Mouse (Mus musculus) embryonic facial prominence, embryonic 12.5 days (tissue): ENCODE measurements around the gene Hcrtr1. TPM values are rescaled to one million over a fixed set of nuclear protein-coding genes. Genes with fewer than 3 reads are reported as not detected.

Experiments used
- ATAC-seq: fragments of 200-750 bp; cut with Nextera tagmentation; 2 replicates; pipeline ENCODE4 v1.8.0; 2017; ENCODE audit not compliant: insufficient number of reproducible peaks, insufficient read depth, low FRiP score, low TSS enrichment
- H3K27ac ChIP-seq: fragments of 300-500 bp; sonication (generic); 2 replicates; pipeline ENCODE4 v1.5.1; 2016; ENCODE audit warnings: mild to moderate bottlenecking
- H3K27me3 ChIP-seq: fragments of 300-500 bp; sonication (generic); 2 replicates; pipeline ENCODE4 v1.6.1; 2016; ENCODE audit warnings: mild to moderate bottlenecking, moderate library complexity
- H3K36me3 ChIP-seq: fragments of 300-500 bp; sonication (generic); 2 replicates; pipeline ENCODE4 v1.6.1; 2016; ENCODE audit warnings: mild to moderate bottlenecking
- H3K4me1 ChIP-seq: fragments of 300-500 bp; sonication (generic); 2 replicates; pipeline ENCODE4 v1.6.1; 2016
- H3K4me2 ChIP-seq: fragments of 300-500 bp; sonication (generic); replicated peaks from 2 replicates; pipeline ENCODE4 v1.6.1; 2016; ENCODE audit warnings: mild to moderate bottlenecking, moderate library complexity
- H3K4me3 ChIP-seq: fragments of 300-500 bp; sonication (generic); 2 replicates; pipeline ENCODE4 v1.5.1; 2016; ENCODE audit warnings: mild to moderate bottlenecking
- H3K9ac ChIP-seq: fragments of 300-500 bp; sonication (generic); 2 replicates; pipeline ENCODE4 v1.6.1; 2016; ENCODE audit warnings: mild to moderate bottlenecking, moderate library complexity
- H3K9me3 ChIP-seq: fragments of 300-500 bp; sonication (generic); 2 replicates; pipeline ENCODE4 v1.6.1; 2016; ENCODE audit warnings: mild to moderate bottlenecking, moderate library complexity
- WGBS: fragments of 180-500 bp; shearing (Covaris S2); methylation state at CpG from one replicate; pipeline ENCODE4 v1.1.7; 2016; 5-methylcytosine and 5-hydroxymethylcytosine counted together
- polyA plus RNA-seq: library from polyadenylated mRNA; unstranded; fragments of >200 nt; fragmentation: Nextera tagmentation; extraction: Ambion mirVana; gene quantifications from 2 replicates; pipeline ENCODE4 v1.2.1, GENCODE M21; 2016

Hcrtr1 gene
- polyA plus RNA-seq, 1 experiment from 2014 or later = 0.32 TPM

DNA sequence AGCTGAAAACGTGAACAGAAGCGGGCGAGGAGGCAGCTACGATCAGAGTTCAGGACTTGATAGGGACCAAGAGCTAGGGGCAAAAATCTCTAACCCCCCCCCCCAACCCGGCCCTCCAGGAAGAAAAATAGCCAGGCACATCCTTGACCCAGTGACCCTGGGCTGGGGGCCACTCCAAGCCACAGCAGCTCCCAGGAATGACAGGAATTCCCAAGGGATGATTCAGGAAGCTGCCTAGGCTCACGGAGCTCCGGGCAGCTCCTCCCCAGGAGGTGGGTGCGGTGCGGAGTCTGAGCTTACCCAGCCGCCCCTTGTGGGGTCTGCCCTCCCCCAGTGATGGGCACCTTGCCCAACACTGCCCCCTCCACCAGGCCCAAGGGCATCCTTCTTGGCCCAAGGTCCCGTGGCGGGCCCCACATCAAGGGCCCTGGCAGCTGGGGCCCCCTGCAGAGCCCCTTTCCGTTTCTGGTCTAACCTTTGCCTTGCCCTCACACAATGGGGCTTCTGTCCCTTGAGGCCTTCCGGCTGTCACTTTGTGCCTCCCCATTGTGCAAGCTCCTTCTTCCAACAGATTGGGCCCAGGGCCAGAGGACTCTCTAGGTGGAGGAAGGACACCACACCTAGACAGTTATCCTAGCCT is 36.0 kb upstream of the Hcrtr1 start, which contains the start of gene Tinagl1:
Tinagl1 (minus strand) TSS at position 51 of the 640 bp plus-strand sequence.
- Histone ChIP-seq H3K4me1 (peaks cover 36% of the 10 kb centered on the region), H3K4me3 (peak within 1 kb of the TSS; percentile 22), H3K9me3 (no peaks in the 10 kb centered on the region), H3K27ac (no peak within 1 kb of the TSS), H3K4me2 (peak within 1 kb of the TSS; percentile 49), H3K27me3 (peaks cover 31% of the 10 kb centered on the region), H3K36me3 (no peaks in the 10 kb centered on the region), H3K9ac (peak within 1 kb of the TSS; percentile 3; the same call in 1 of the 2 replicates)
- no peak for ATAC-seq
- 5% methylated on average over 14 of the region's 14 CpGs for WGBS

DNA sequence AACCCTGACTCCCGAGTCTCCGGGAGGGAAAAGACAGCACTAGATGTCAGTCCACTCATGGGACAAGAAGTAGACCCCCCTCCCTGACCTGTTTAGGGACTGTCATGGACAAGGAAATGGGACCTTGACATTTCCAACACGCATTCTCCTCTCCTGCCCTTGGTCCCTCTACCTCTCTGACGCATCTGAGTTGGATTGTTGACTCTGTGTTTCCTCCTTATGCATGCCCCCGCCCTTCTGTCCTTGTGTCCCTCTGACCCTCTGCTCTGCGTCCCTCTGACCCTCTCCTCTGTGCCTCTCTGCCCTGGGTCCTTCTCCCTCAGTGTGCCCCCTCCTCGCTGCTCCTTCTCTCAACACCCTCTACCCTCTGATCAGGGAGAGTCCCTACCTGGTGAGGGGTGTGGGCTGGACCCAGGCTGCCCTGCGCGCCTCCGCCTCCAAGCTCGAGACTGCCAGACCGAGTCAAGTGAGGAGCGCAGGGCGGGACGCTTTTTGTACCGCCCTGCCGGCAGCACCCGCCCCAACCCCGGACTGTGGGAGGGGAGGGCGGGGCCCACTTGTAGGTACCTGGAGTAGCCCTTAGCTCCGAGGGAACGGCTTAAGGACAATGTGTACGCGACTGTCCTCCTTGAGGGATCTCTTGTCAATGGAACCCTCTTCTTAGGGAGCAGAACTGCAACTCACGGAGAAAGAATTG is 35.3 kb upstream of the Hcrtr1 start:
- ATAC-seq = peak; percentile 44; the same call in 1 of the 2 replicates
- Histone ChIP-seq H3K4me3 (peak overlapping the region; percentile 22), H3K9me3 (no peaks in the 10 kb centered on the region), H3K9ac (peak overlapping the region; percentile 3; the same call in 1 of the 2 replicates), H3K27ac (no peak overlapping the region), H3K36me3 (no peaks in the 10 kb centered on the region), H3K27me3 (peaks cover 31% of the 10 kb centered on the region), H3K4me2 (peak overlapping the region; percentile 49), H3K4me1 (peaks cover 36% of the 10 kb centered on the region)
- 2% methylated on average over 25 of the region's 25 CpGs for WGBS

DNA sequence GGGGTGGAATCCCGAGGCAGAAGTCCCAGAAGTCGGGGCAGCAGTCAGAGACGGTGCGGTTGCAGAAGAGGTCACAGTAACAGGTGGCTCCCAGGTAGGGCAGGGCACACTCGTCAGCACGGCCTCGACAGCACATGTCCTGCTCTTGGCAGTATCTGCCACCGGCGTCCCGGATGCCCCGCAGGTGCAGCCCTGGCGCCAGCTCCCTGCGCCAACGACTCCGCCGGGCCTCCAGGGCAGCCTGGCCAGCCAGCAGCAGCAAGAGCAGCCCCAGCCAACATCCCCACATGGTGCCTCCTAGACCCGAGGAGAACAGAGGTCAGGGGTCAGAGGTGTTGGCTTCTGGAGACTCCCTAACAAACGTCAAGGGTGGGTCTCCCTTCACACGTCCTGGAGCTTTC is 34.8 kb upstream of the Hcrtr1 start:
- no peaks in the 10 kb centered on the region for H3K36me3 ChIP-seq
- WGBS = 33% methylated on average over 19 of the region's 19 CpGs
- H3K4me2 ChIP-seq = peak overlapping the region; percentile 49
- H3K4me1 ChIP-seq = peaks cover 36% of the 10 kb centered on the region
- no peaks in the 10 kb centered on the region for H3K9me3 ChIP-seq
- H3K9ac ChIP-seq = no peak overlapping the region
- no peak overlapping the region for H3K4me3 ChIP-seq
- peaks cover 31% of the 10 kb centered on the region for H3K27me3 ChIP-seq
- no peak for ATAC-seq
- H3K27ac ChIP-seq = no peak overlapping the region

DNA sequence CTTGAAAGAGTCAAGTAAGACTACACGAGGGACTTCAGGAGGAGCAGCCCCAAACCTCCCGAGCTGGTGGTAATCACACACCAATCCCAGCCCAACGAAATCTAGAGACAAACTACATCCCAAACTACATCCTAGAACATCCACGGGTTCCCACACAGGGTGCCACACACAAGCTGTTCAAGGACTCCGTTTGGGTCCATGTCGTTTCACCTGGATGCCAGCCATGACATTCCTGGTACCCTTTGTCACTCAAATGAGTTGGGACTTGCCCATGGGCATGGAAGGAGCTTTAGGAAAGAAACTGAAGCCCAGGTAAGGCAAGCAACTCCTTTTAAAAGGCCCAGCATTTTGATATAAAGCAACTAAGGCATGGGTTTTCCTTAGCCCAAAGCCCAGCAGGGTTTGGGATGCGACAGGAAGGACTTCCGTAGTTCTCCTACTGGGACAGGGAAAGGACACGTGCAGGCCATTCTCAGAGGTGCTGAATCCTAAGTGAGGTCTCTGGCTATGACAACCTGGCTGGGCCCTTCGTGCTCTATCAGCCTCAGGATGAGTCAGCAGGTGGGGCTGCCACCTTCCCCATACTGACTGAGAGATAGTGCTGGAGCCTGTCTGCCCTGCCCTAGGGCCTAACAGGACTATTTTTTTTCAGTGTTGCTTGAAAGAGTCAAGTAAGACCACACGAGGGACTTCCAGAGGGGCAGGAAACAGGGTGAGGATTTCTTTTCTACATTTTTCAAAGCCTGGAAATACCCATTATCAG is 34.1 kb upstream of the Hcrtr1 start:
- WGBS = 65% methylated on average over 11 of the region's 11 CpGs
- no peaks in the 10 kb centered on the region for H3K9me3 ChIP-seq
- H3K27ac ChIP-seq = no peak overlapping the region
- peak overlapping the region; percentile 49; the same call in 1 of the 2 replicates for H3K4me2 ChIP-seq
- peaks cover 42% of the 10 kb centered on the region for H3K4me1 ChIP-seq
- no peaks in the 10 kb centered on the region for H3K36me3 ChIP-seq
- no peak overlapping the region for H3K9ac ChIP-seq
- ATAC-seq = no peak
- H3K4me3 ChIP-seq = no peak overlapping the region
- peaks cover 31% of the 10 kb centered on the region for H3K27me3 ChIP-seq

DNA sequence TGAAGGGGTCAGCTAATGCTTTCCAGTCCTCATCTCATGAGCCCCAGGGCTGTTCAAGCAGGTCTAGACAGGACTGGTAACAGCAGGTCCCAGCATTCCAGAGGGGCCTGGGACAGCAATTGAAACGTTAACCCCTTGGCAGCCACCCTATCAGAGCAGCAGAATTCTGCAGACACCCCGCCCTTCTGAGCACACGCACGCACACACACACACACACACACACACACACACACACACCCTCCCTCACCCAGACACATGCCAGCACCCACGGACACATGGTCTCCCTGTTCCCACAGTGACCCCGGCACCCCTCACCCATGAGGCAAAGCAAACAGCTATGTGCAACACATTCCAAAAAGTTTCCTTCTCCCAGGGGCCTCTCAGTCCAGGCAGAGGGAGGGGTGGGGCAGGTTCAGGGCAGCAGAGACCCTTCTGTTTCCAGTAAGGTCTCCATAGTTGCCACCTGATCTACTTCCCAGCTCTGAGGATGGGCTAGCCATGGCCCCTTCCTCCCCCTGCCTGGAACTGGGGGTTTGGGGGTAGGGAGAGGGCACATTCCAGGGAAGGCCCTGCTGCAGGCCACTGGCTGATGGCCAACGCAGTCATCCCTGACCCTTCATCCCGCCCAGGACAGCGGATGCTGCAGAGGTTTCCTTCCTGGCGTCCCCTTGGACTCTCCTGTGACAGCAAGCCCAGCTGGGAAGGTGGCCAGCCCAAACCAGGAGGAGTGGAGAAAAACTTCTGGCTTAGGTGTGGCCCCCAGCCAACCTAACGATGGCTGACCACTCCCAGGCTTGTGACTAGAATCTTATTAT is 33.0 kb upstream of the Hcrtr1 start:
- Histone ChIP-seq H3K27me3 (peaks cover 31% of the 10 kb centered on the region), H3K4me1 (peaks cover 50% of the 10 kb centered on the region), H3K36me3 (no peaks in the 10 kb centered on the region), H3K9ac (no peak overlapping the region), H3K4me3 (no peak overlapping the region), H3K27ac (0 out of 2 replicates have a peak overlapping the region, but pooled peaks have one; percentile 12), H3K4me2 (0 out of 2 replicates have a peak overlapping the region, but pooled peaks have one; percentile 2), H3K9me3 (no peaks in the 10 kb centered on the region)
- WGBS = 46% methylated on average over 11 of the region's 11 CpGs
- no peak for ATAC-seq

DNA sequence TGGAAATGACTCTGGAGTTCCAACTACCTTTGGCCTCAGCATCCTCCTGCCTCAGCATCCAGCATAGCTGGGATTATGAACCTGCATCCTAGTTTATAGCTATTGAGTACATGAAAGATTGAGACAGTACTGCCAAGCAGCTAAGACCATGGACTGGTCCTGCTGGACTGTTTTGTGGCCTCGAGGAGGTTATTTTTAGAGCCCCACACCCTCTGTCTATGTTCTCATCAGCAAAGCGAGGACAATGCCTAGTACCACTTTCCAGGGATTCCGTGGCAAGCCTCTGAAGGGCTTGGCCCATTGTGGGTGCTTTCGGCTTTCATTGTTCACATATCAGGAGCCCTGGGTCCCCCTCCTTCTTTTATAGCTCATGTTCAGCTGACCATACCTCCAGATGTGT is 31.2 kb upstream of the Hcrtr1 start:
- 89% methylated on average over 4 of the region's 4 CpGs for WGBS
- Histone ChIP-seq H3K9me3 (no peaks in the 10 kb centered on the region), H3K4me1 (peaks cover 56% of the 10 kb centered on the region), H3K27ac (no peak overlapping the region), H3K4me3 (no peak overlapping the region), H3K9ac (no peak overlapping the region), H3K27me3 (peaks cover 26% of the 10 kb centered on the region), H3K36me3 (no peaks in the 10 kb centered on the region), H3K4me2 (no peak overlapping the region)
- ATAC-seq = no peak

DNA sequence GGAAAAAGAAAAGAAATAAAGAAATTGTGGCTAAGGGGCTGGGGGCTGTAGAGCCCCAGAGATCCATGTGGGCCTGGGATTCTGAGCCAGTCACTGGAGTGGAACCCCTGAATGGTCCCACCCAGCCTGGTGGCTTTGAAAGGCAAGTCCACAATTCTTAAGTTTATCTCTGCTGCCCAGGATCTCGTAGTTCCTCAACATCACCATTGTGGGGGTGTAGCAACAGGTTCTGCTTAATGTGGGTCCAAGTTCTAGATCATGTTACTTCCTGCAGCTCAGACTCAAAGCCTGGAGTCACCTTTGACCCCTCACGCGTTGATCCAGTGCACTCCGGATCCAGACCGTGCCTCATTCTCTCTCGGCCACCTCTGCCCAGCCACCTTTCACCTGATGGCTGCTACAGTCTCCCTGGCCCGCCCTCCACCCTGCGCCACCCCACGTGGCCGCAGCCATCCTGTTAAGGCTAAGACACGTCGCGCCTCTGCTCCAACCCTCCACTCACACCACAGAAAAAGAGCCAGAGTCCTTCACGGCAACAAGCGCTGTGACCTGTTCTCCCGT is 30.3 kb upstream of the Hcrtr1 start:
- no peak overlapping the region for H3K9ac ChIP-seq
- 75% methylated on average over 16 of the region's 16 CpGs for WGBS
- ATAC-seq = no peak
- peaks cover 48% of the 10 kb centered on the region for H3K4me1 ChIP-seq
- peaks cover 21% of the 10 kb centered on the region for H3K27me3 ChIP-seq
- H3K4me3 ChIP-seq = no peak overlapping the region
- H3K9me3 ChIP-seq = no peaks in the 10 kb centered on the region
- H3K4me2 ChIP-seq = no peak overlapping the region
- no peak overlapping the region for H3K27ac ChIP-seq
- no peaks in the 10 kb centered on the region for H3K36me3 ChIP-seq

DNA sequence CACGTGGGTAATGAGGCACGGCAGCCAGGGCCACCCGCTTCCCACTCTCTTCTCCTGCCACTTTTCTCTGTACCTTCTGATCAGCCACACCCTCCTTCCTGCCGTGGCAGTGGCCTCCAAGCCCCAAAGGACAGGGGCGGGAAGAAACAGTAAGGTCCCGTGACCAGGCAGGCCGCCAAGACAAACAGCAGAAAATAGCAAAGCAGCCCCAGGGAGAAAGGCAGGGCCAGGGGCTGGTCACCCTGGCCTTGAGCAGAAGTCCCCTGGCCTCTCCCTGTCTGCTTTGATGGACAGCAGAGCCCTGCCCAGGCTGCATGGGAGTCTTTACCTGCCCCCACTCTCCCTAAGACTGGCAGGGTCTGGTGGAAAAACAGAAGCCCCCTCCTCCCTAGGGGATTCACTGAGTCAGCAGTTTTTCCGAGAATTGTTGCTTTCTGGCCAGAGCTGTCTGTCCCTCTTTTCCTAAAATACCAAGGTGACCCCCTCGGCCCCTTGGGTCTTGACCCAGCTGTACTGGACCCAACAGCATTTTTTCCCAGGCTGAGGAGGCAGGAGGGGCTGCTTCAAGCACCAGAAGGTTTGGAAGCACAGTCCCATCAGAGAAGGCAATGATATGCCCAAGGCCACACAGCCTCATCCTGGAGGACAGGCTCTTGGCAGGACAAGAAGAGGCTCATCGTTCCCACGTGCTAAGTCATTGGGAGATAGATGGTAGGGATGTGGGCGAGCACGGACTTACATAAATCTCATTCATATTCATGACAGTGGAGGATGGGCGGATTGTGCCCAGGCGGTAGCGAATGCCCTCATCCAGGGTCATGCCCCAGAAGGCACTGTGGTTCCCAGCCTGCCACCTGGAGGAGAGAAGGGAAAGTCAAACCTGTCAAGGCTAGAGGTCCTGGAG is 29.4 kb upstream of the Hcrtr1 start:
- Histone ChIP-seq H3K36me3 (no peaks in the 10 kb centered on the region), H3K4me1 (peaks cover 45% of the 10 kb centered on the region), H3K27me3 (peaks cover 21% of the 10 kb centered on the region), H3K9me3 (no peaks in the 10 kb centered on the region), H3K4me3 (no peak overlapping the region), H3K4me2 (no peak overlapping the region), H3K27ac (no peak overlapping the region), H3K9ac (no peak overlapping the region)
- ATAC-seq = no peak
- WGBS = 40% methylated on average over 16 of the region's 16 CpGs

DNA sequence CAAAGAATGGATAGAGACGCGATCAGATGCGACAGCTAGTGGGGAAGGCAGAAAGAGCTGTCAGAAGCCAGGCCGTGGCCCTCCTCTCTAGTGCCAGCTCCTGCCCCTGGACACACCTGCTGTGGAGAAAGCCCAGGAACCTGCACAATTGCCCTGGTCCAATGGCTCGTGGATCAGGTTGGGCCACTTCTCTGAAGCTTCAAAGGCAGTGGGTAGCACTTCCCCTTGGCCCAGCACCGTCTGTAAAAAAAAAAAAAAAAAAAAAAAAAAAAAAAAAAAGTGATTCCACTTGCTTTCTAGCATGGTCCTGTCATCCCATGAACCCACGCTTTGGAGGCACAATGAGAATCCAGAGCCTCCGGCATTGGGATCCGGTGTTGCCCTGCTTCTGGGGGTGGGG is 28.7 kb upstream of the Hcrtr1 start:
- no peak overlapping the region for H3K27ac ChIP-seq
- H3K27me3 ChIP-seq = peaks cover 20% of the 10 kb centered on the region
- 41% methylated on average over 9 of the region's 9 CpGs for WGBS
- H3K4me2 ChIP-seq = peak overlapping the region; percentile 21
- H3K36me3 ChIP-seq = no peaks in the 10 kb centered on the region
- H3K9ac ChIP-seq = no peak overlapping the region
- H3K9me3 ChIP-seq = no peaks in the 10 kb centered on the region
- H3K4me1 ChIP-seq = peaks cover 50% of the 10 kb centered on the region
- no peak for ATAC-seq
- H3K4me3 ChIP-seq = no peak overlapping the region

DNA sequence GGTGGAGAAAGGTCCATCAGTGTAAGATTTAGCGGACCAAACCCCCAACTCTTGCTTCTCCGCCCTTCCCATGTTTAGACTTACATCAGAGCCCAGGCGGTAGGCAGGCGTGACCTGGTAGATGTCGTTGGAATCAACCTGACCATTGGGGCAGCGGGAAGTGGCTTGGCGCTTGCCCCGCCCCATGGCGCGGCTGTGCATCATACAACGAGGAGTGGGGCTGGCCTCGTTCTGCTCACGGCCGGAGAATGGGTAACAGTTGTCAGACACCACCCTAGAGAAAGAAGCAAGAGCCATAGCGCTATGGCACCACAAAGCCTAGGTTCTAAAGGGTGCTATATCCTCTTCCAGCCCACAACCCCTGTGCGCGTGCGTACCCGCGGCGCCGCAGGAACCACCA is 28.2 kb upstream of the Hcrtr1 start:
- no peak for ATAC-seq
- Histone ChIP-seq H3K9ac (no peak overlapping the region), H3K4me1 (peaks cover 48% of the 10 kb centered on the region), H3K4me2 (peak overlapping the region; percentile 21), H3K36me3 (no peaks in the 10 kb centered on the region), H3K27me3 (peaks cover 22% of the 10 kb centered on the region), H3K9me3 (no peaks in the 10 kb centered on the region), H3K4me3 (no peak overlapping the region), H3K27ac (no peak overlapping the region)
- 60% methylated on average over 22 of the region's 22 CpGs for WGBS
